Mouse (Mus musculus): ENCODE measurements around the gene Btbd16.

Gene Btbd16

GRCm38 (mm10) chr7:130862501-130862900, 88.6 kb downstream of the Btbd16 start:
- ChIA-PET CTCF (interaction anchor here in 1 of 4 experiments (0.6 kb wide), 1 partner anchor 435 kb away, joined by 3 read pairs; no protein-coding TSS in a partner anchor), POLR2A (interaction anchor here in 2 of 4 experiments (0.7 to 5.0 kb wide), 8 partner anchors 10 to 342 kb away, joined by 3 to 51 read pairs (median 4); partner anchors contain the start of gene Ate1 (in 1 of the 2))

DNA sequence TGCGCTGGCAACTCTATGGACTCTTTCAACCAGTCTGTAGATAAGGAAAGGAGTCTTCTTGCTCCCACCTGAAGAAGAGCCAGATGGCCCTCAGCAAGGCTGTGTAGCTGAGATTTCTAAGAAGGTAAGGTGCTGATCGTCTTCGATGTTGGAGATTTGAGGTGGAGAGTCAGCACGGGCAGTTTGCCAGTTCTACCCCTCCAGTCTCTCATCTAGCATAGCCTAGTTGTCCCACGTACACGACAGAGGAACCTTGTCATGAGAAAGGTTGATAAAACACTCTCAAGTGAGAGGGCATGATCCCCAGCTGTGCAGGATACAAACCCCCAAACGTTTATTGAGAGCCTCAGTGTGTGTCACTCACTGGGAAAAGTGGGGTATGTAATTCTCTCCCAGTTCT, 90.8 kb downstream of the Btbd16 start:
- ChIA-PET CTCF (interaction anchor here in 1 of 4 experiments (1.2 kb wide), 1 partner anchor 102 kb away, joined by 3 read pairs; no protein-coding TSS in a partner anchor), POLR2A (interaction anchor here in 3 of 4 experiments (0.9 to 3.9 kb wide), 17 partner anchors 8 to 274 kb away, joined by 3 to 17 read pairs (median 3); no protein-coding TSS in a partner anchor)

DNA sequence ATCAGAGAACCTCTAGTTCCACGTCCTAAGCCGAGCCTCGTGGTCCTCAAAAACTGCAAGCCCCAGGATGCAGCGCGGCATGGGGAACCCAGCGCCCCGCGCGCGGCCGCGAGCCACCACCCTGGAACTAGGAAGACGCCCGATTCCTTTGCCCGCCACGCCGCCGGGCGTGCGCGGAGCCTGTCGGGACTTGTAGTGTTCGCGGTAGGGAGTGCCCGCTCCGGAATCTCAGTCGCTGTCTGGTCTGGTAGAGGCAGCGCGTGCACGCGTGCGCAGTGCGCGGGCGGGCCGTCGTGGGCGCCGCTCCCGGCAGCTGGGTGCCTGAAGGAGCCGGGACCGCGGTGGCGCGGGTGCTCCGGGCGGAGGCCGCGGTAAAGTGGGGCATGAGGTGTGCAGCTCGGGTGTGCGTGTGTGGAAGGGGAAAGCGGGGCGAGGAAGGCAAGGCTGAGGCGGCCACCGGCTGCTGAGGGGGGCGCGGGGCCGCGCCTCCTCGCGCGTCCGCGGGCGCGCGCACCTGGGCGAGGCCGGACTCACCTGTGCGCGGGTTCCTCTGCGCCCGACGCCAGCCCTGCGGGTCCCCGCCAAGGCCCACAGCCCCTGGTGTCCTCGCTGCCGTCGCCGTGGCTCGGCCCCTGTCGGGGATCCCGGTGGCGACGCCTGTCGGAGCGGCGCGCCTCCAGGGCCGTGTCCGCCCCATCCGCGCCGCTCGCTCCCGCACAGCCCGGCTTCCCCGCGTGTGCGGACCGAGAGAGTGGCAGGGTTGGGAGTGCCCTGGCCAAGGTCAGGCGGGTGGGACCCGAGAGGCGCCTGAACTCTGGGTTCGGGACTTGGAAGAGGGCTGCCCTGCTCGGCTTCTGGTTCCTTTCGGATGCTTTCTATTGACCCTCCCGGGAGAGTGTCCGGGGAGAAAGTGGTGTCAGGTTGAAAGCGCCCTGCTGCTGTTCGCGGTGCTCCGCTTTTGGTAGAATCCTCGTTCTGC, 92.0 kb downstream of the Btbd16 start, which contains the start of gene Plekha1:
Gene Plekha1 (plus strand): TSS at position 144 of the 979 bp plus-strand sequence.
- ChIA-PET CTCF (interaction anchor here in 2 of 4 experiments (1.0 to 1.2 kb wide), 2 partner anchors 103 to 128 kb away, joined by 3 read pairs; no protein-coding TSS in a partner anchor), POLR2A (interaction anchor here in 3 of 4 experiments (0.7 to 3.9 kb wide), 26 partner anchors 8 to 275 kb away, joined by 3 to 17 read pairs (median 3); no protein-coding TSS in a partner anchor)

DNA sequence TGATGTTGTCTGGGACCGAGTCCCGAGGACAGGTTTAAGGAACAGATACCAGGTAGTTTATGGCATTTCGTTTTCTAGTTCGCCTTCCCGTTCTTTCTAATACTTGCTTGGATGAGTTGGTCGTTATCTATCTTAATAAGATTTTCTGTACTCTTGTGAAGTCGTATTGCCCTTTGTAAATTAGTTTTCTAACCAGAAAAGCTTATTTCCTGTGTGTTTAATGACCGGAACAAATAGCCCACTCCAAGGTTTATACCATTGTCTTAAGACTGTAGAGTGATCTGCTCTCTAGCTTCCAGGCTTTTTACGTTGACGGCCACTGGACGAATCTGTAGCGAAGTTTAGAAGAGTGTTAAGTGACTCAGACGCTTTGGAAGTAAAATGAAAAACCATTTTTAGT, 92.8 kb downstream of the Btbd16 start:
- CTCF ChIA-PET: no interaction called here
- POLR2A ChIA-PET: interaction anchor here in 2 of 4 experiments (0.7 to 3.9 kb wide), 14 partner anchors 9 to 149 kb away, joined by 3 to 17 read pairs (median 4); no protein-coding TSS in a partner anchor

DNA sequence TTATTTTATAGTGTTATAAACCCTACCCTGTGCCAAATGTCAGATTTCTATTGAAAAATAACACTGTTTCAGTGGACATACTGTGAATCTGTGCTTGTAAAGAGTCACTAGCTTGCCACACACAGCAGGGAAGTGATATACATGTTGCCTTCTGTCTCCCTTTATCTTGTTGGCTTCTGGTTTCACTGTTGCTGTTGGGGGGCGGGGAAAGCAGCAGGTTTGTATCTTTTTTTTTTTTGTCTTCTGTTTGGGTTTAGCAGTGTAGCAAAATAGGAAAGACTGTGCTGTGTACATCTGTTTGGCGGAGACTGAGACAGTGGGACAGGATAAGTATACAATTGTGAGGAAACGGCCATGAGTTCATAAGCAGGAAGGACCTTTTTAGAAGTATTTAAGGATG, 93.4 kb downstream of the Btbd16 start:
- ChIA-PET CTCF (no interaction called here), POLR2A (interaction anchor here in 2 of 4 experiments (0.8 to 3.9 kb wide), 15 partner anchors 9 to 195 kb away, joined by 3 to 17 read pairs (median 4); no protein-coding TSS in a partner anchor)

Measured in embryonic stem cell, embryonic (primary cell).